Mouse (Mus musculus): ENCODE measurements around the gene Gm3696.
"Not testable (repeated sequence)": the region's sequence is repeated elsewhere in the genome, so short reads cannot be mapped to it uniquely, and the experiment has no call there.

Gene Gm3696

GRCm38 (mm10) chr14:7100521-7100920, at the start of gene Gm3696:
Gene Gm3696 (minus strand): TSS chr14:7100621.
- DNase-seq (ENCODE audit: low read depth, low spot score): not testable (repeated sequence)

GRCm38 (mm10) chr14:7125312-7125711, 24.9 kb upstream of the Gm3696 start, which contains the start of gene Gm6676:
Gene Gm6676 (minus strand): TSS chr14:7125412.
- not testable (repeated sequence) for DNase-seq (ENCODE audit: low read depth, low spot score)

DNA sequence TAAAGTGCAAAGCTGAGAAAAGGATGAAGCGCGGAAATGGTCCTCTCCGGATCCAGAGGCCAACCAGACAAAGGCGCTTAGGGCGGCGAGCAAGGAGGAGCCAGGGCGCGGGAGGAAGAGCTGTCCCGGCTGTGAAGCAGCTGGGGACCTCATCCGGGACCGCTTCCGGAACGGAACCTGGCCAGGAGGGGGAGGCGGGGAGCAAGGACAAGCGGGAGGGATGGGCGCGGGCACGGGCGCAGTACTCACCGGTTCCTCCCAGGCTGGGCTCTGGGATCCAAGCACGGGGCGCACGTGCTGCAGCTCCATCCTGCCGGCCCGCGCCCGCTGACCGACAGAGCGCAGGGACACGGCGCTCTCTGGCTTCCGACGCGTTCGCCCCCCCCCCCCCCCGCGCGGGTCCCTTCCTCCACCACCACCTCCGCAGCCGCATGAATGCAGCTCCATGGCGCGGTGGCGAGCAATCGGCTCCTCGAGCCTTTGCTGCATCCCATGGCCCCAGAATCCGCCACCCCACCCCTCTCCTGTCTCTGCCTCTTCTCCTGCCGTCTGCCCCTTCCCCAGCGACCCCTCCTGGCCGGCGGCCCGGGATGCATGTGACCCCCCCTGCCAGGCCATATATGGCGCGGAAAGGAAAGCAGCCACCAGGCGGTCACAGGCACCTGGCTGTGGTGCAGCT, 4.8 kb upstream of the Gm3696 start:
- DNase-seq (ENCODE audit: low read depth, low spot score): not testable (repeated sequence)

GRCm38 (mm10) chr14:7044870-7045269, 55.6 kb downstream of the Gm3696 start, which contains the start of gene Gm3685:
Gene Gm3685 (minus strand): TSS chr14:7044970.
- not testable (repeated sequence) for DNase-seq (ENCODE audit: low read depth, low spot score)

All from 3T3-L1 (cell line).